Mouse (Mus musculus): ENCODE data around the gene Cyb5d1.

Cyb5d1 gene

GRCm38 (mm10) chr11:69415668-69416451, 20.4 kb upstream of the Cyb5d1 start:
- peak; percentile 61 to 90 for DNase-seq

DNA sequence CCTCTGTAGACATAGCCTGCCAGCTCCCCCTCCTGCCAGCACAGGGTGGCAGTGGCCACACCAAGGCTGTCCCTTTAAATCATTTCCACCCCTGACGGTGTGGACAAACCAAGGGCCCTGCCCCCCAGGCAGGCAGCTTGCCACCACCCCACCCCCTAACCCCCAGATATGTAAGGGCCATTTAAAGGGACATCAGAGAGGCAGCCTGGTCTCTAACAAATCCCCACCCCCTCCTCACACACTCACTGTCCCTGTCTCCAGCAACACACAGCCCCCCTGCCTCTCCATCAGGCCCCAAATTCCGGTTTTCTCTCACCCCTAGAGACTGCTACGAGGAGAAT, 19.9 kb upstream of the Cyb5d1 start:
- peak; percentile 71 to 92 for DNase-seq

DNA sequence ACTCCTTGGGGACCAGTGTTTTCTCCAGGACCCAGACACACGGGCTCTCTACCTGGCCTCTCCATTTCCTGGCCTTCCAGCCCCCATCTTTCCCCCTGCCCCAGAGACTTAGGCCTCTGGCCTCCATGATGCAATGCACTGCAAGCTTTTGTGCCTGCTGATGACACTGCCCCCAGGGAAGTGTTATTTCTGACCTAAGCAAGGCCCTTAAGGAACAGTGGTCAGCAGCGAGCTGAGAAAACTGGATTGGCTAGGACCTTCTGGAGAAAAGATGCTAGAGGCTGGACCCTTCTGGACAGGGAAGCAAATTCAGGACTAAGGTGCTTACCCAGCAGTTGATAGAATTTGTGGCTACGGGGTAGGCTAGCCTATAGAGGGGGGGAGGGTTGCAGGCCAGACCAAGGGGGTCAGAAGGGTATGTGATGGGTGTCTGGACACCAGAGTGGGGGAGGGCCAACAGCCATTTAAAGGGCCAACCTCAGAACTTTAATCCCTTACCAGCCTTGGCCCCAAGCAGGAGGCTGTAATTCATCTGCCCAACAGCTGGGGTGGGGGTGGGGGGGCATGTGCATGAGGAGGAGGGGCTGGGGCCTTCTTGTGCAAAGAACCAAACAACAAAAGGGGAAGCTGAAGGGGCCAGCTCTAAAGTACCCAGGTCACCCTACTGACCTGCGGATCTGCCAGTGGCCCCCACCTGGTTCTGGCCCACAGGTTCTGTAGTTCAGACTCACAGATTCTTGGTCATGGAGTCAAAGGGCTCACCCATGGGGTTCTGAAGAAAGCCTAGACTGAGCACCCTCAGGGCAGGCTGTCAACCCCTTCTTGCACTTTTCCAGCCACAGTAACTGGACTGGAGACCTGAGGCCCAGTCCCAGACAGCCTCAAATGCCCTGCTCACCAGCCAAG, 19.2 kb upstream of the Cyb5d1 start:
- DNase-seq, result no peak

GRCm38 (mm10) chr11:69413221-69414181, 18.1 kb upstream of the Cyb5d1 start, which contains the start of gene Kdm6b:
Gene Kdm6b (minus strand): TSS chr11:69413675.
- peak; percentile 70 to 90 for DNase-seq

GRCm38 (mm10) chr11:69412548-69412947, 17.1 kb upstream of the Cyb5d1 start:
- DNase-seq, result peak in 1 of 2 experiments; percentile 14

DNA sequence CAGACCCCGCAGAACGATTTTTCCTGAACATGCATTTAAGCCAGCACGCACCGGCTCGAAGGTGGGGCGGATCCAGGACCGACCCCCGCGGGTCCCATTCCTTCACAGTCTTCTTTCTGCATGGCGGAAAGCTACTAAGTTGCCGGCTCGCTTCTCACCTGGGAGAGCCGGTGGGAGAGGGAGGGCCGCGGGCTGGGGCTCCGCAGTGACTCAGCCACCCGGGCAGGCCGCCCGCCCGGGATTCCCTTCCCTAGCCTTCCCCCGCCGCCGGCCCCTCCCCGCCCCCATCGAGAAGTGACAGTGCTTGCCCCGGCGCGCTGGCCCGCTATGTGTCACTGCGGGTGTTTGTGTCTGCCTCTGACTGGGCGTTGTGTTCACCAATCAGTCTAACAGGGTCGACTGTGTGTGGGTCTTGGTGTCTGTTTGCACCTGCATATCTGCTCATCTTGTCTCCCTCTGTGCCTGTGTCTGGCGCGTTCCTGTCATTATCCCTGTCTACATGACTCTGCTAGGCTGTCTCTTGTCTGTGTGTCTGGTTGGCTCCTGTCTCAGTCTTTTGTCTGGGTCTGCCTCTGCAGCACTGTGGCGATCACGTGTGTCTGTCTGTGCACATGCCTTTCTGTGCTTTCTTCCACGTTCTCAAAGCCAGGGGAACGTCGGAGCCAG, 16.2 kb upstream of the Cyb5d1 start:
- DNase-seq, result peak; percentile 74 to 86

DNA sequence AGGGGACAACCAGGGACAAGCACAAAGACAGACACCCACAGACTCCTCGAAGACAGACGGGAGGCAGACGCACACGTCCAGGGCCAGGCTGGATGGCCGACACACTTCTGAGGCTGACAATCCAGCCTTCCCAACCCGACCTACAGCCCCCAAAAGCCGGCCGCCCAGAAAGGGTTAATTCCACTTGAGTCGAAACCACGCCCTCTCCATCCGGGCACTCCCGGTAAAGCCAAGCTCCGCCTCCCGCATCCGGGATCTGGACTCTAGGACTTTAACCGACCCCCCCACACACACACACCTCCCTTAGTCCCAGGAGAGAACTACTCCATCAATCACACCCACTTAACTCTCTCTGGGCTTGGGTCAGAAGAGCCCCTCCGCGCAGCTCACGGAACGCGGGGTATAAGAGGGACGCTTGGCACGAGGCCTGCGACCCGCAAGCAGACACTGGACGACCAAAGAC, 15.7 kb upstream of the Cyb5d1 start:
- DNase-seq, result peak; percentile 98 to 100

GRCm38 (mm10) chr11:69410310-69411072, 15.1 kb upstream of the Cyb5d1 start:
- DNase-seq, result peak; percentile 58 to 86

DNA sequence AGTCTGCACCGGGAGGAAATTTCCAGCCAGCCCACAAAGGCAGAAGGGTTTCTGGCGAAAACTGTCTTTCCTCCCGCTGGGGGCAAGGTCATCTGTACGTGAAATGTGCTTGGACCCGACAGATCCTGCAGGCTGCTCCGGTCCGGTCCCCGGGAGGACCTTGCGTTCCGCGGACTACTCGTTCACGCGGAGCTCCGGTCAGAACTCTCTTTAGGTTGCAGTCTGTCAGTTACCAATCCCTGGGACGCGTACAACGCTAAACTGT, 14.5 kb upstream of the Cyb5d1 start:
- DNase-seq, result no peak

DNA sequence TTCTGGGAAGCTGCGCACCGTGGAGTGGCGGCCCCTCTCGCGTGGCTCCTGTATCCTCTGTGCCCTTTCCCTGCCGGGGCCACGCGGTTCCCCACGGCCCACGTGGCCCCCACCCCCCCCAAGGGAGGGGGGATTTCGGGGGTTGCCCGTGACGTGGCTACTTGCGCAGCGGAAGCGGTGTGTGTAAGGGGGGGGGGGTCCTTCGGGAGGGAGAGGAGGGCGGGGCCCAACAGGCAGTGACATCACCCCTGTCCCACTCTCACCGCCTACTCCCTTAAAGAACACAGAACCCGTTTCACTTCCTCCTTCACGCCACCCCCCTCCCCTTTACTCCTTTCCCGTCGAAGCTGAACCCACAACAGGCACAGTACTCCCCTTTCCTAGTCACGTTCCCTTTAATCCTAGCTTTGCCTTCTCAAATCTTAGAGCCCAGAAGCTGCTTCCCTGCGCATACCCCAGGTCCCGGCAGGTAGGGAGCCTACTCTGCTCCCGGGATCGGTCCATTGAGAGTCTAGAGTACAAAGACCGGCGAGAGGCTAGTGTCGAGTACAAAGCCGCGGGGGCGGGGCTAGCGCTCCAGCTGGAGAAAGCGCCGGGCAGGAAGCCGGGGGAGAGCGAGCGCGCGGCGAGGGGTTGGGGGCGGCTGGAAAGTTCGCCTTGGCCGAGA, 14.1 kb upstream of the Cyb5d1 start:
- peak; percentile 95 to 96 for DNase-seq

DNA sequence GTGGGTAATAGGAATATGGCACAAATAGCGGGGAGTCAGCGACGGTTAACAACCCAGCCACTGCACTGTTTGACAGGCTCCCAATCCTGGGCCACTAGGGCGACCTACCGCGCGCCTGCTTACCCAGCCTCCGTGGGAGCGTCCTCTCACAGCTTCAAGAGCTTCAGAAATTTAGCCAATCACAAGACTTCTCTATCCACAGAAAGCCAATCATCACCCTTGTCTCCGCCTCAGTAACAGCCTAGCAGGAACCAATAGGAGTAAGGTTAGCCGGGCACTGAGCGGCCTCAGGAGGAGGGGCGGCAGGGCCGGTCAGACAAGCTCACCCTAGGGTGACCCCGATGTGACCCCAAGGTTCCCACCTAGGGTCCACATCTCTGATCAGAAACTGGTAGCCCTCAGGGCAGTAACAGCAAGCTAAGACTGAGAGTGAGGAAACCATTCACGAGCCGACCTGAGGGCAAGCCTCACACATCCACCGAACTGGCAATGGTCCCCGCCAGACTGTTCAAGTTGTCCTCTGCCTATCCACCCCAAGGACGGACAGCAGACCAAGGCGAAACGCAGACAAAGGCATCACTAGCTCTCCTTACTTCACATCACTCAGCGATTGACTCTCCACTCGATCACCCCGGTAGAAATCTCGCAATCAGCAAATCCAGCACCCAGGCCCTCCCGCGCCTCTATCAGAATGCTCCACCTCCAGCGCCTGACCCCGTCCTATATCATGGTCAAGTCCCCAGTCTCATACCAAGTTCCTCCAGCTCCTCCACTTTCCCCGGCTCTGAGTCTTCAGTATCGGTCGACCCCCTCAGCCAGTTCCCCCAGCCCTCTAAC, 13.3 kb upstream of the Cyb5d1 start:
- peak; percentile 86 to 94 for DNase-seq

DNA sequence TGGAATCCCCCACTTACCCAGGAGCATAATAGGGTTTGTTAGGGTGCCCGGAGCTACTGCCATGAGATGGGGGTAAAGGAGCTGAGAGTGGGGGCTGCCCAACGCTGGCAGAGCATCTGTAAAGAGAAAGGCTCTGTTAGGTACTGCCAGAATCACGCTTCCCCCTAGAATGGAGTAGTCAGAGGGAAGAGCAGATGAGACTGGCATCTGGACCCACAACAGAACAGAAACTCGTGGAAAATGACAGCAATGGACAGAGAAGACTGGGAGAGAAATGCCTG, 12.2 kb upstream of the Cyb5d1 start:
- no peak for DNase-seq

DNA sequence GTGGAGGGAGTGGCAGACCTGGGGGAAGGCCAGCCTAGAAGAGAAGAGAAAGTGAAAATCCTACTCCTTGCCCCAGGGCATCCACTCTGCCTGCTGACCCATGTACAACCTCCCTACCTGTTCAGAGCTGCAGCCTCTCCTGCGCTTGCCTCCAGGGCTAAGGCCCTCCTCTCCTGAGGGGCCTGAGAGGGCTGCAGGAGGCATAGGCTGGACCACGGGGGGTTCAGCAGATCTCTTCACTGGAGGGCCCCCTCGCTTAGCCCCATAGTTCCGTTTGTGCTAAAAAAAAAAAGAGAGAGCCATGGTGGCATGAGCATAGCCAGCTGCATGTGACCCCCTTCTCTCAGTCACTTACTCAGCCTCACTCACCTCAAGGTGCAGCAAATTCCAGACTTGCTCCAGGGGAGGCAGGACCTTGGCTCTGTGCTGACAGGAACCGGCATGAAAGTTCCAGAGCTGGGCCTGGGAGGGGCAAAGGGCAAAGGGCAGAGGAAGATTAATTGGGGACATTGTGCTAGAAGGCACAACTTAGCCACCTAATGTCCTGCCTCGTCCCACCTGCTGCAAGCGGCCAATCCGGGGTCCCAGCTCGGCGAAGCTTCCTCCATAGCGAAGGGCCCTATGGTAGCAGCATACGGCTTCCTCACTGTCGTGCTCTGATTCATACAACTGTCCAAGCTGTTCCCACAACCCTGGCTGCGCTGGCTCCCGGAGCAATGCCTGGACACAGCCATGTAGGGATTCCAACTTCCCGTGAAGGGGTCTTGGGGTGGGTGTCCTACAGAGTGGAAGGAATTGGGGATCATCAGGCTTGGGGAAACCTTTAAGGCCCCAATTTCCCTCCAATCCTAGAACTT, 11.7 kb upstream of the Cyb5d1 start:
- peak in 1 of 2 experiments; percentile 73 for DNase-seq

GRCm38 (mm10) chr11:69406282-69406681, 10.9 kb upstream of the Cyb5d1 start:
- peak in 1 of 2 experiments; percentile 48 for DNase-seq

GRCm38 (mm10) chr11:69405397-69406200, 10.2 kb upstream of the Cyb5d1 start:
- DNase-seq, result peak in 1 of 2 experiments; percentile 51

- peak in 1 of 2 experiments; percentile 44 for DNase-seq
Observed at GRCm38 (mm10) chr11:69404595-69405396, 9.4 kb upstream of the Cyb5d1 start.
